Mouse (Mus musculus): Measurements from ENCODE around the gene Flot1.

The Flot1 gene

GRCm38 (mm10) chr17:35822964-35823937 is at the start of gene Flot1:
Gene Flot1, plus strand, starts transcription at chr17:35823230.
- peak; percentile 94 to 95 for DNase-seq

- DNase-seq: peak; percentile 78 to 81
Measured at GRCm38 (mm10) chr17:35776811-35777609, 46.0 kb upstream of the Flot1 start.

- DNase-seq: no peak
Measured at GRCm38 (mm10) chr17:35778965-35779364, 44.1 kb upstream of the Flot1 start.

- no peak for DNase-seq
Measured at GRCm38 (mm10) chr17:35779466-35780205, 43.4 kb upstream of the Flot1 start.

GRCm38 (mm10) chr17:35780362-35780761 is 42.7 kb upstream of the Flot1 start:
- DNase-seq: no peak

- peak in 1 of 2 experiments; percentile 48 for DNase-seq
Measured at GRCm38 (mm10) chr17:35782398-35782797, 40.6 kb upstream of the Flot1 start.

GRCm38 (mm10) chr17:35782924-35783323 is 40.1 kb upstream of the Flot1 start:
- peak in 1 of 2 experiments; percentile 65 for DNase-seq

GRCm38 (mm10) chr17:35783944-35784343 is 39.1 kb upstream of the Flot1 start:
- DNase-seq: no peak

- no peak for DNase-seq
Measured at GRCm38 (mm10) chr17:35785140-35785539, 37.9 kb upstream of the Flot1 start.

- DNase-seq: no peak
Measured at GRCm38 (mm10) chr17:35787493-35787892, 35.5 kb upstream of the Flot1 start.

GRCm38 (mm10) chr17:35788025-35788424 is 35.0 kb upstream of the Flot1 start:
- no peak for DNase-seq

GRCm38 (mm10) chr17:35790933-35791332 is 32.1 kb upstream of the Flot1 start:
- peak in 1 of 2 experiments; percentile 22 for DNase-seq

- DNase-seq: no peak
Measured at GRCm38 (mm10) chr17:35792837-35793236, 30.2 kb upstream of the Flot1 start.

GRCm38 (mm10) chr17:35795099-35795498 is 27.9 kb upstream of the Flot1 start:
- no peak for DNase-seq

- DNase-seq: no peak
Measured at GRCm38 (mm10) chr17:35795656-35796055, 27.4 kb upstream of the Flot1 start.

GRCm38 (mm10) chr17:35796835-35797234 is 26.2 kb upstream of the Flot1 start:
- DNase-seq: peak in 1 of 2 experiments; percentile 21

GRCm38 (mm10) chr17:35800905-35801304 is 22.1 kb upstream of the Flot1 start:
- DNase-seq: no peak

- peak in 1 of 2 experiments; percentile 69 for DNase-seq
Measured at GRCm38 (mm10) chr17:35803020-35803419, 20.0 kb upstream of the Flot1 start.

- peak in 1 of 2 experiments; percentile 36 for DNase-seq
Measured at GRCm38 (mm10) chr17:35803858-35804399, 19.1 kb upstream of the Flot1 start.

- DNase-seq: peak; percentile 54 to 90
Measured at GRCm38 (mm10) chr17:35808073-35808472, 15.0 kb upstream of the Flot1 start.

- no peak for DNase-seq
Measured at GRCm38 (mm10) chr17:35809395-35809794, 13.6 kb upstream of the Flot1 start.

Measured in kidney, postnatal 25 days (tissue).